Mouse (Mus musculus) CH12.LX (cell line): ENCODE measurements at regions not wholly inside any gene's neighbourhood (a gene's known extent, or its start where the extent isn't known, plus 50 kb on each side); places are given as distances from the start of the nearest gene placed in this dataset.

Experiments
- CTCF ChIP-seq, 2 experiments: IDR thresholded peaks in 1 of 2; conservative IDR thresholded peaks in 1 of 2; 2 replicates each; pipeline ENCODE4 v1.5.1; 2011 to 2012; ENCODE audit warnings: low read depth in 2 of 2, low read length in 2 of 2, improper control_type of control experiment in 1 of 2, inconsistent platforms in 1 of 2, mild to moderate bottlenecking in 1 of 2, moderate library complexity in 1 of 2
- JUN ChIP-seq: IDR thresholded peaks from 2 replicates; pipeline ENCODE4 v1.6.1; 2011; ENCODE audit warnings: low read depth, mild to moderate bottlenecking, low read length, improper control_type of control experiment, moderate library complexity; ENCODE audit not compliant: insufficient read depth
- TCF12 ChIP-seq: IDR thresholded peaks from 2 replicates; pipeline ENCODE4 v1.6.1; 2014; ENCODE audit warnings: low read depth, mild to moderate bottlenecking, inconsistent platforms, low read length, improper control_type of control experiment

GRCm38 (mm10) chrX:59751680-59752079 lies 183.8 kb upstream of the Fgf13 start:
- TF ChIP-seq CTCF (conservative IDR thresholded peaks at IDR 0.05 in 1 of 2, IDR thresholded peaks at IDR 0.05 in 1 of 2; ENCODE audit: low read depth in 2 of 2, low read length in 2 of 2) (no peak), TCF12 (no peak), JUN (no peak)
